Mouse (Mus musculus) layer of hippocampus, adult 9-11 months (tissue): ENCODE results near the gene Gpr158.
A peak's percentile ranks its signal among the peaks of the same experiment; 100 is the strongest.
"Not testable (repeated sequence)": the region's sequence is repeated elsewhere in the genome, so short reads cannot be mapped to it uniquely, and the experiment has no call there.

ENCODE experiments used
- DNase-seq: peaks from one replicate; pipeline ENCODE4 v3.0.0; 2022

Gpr158 gene

DNA sequence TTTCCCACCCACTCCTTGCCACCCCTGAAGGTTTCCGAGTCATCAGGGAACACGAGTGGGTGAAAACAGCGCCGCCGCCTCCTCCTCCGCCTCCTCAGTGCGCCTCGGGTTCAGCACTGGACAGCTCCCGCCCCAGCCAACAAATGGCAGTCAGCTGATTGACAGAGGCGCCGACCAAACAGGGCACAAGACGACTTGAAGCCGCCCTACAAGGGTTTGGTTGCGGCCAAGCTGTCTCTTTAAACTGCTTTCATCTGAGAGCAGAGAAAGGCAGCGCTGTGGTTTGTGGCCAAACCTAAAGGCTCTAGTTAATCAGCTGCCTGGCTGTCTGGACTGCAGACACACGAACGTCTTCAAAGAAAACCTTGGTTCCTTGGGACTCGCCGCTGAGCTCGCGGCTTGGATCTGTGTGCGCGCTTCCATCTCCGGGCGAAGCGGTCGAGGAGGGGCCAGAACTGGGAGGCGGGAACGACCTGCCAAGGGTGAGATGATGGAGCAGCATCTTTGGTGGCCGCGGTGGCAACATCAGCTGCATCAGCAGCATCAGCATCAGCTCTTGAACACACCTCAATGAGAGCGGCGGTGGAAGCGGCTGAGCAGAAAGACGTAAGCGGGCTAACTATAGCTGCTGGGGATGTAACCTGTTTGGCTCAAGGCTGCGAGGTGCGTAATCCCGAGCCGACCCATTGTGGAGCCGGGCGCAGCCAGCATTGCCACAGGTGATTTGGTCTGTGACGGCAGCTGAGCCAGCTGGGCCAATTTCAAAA is at the start of gene Gpr158:
Gene Gpr158, plus strand, starts transcription at position 198 of the 767 bp plus-strand sequence.
- peak; percentile 89 for DNase-seq

- peak; percentile 4 for DNase-seq
Observed at GRCm38 (mm10) chr2:21343821-21344220, 23.5 kb upstream of the Gpr158 start.

- DNase-seq, result no peak
Observed at GRCm38 (mm10) chr2:21368351-21369170, 1.2 kb downstream of the Gpr158 start.

DNA sequence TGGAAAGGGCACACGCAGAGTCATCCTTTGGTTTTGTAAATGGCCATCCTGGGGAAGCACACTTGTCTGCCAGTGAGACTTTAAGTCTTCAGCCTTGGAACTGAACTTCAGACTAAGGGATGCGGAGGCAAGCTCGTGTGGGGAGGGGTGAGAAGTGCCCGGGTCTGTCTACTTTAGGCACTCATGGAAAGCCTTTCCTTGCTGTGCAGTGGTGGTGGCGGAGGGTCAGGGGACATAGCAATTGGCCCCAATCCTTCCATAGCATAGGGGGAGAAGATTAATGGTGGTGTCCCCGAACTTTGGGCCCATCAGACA is 1.8 kb downstream of the Gpr158 start:
- DNase-seq, result no peak

GRCm38 (mm10) chr2:21369556-21369955 is 2.2 kb downstream of the Gpr158 start:
- DNase-seq, result peak; percentile 21

GRCm38 (mm10) chr2:21379516-21379915 is 12.2 kb downstream of the Gpr158 start:
- peak; percentile 23 for DNase-seq

DNA sequence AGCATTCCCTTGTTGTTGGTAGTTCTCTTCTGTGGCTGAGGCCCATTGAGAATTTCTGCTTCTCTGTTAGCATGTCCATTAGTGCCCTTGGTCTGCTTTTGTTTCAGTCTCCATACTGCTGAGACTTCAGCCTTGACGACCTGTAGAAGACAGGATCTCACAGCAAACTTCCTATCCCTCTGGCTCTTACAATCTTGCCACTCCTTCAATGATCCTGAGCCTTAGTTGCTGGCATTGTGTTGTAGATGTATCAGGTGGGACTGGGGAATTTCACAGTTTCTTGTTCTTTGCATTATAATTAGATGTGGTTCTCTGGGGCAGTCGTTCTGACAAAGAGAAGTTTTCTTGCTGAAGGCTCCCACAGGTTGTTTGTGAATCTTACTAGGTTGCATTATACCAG is 25.4 kb downstream of the Gpr158 start:
- DNase-seq, result no peak

DNA sequence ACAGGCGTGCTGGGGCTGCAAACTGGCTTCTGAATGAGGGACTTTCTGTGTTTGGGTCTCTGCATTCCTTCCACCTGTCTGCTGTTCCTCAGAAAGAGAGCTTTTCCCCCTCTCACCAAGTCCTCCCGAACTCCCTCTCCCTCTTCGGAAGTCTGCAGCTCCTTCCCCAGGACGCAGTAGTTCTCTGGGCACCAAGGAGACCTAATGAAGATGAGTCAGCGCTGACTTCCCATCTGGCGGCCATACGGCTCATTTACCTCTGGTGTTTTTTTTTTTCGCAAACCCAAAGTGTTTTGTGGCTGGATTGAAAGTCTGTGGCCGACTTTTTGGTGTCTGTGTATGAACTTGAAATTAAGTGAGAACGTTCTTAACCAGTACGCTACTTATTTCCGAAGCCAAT is 30.0 kb downstream of the Gpr158 start:
- no peak for DNase-seq

DNA sequence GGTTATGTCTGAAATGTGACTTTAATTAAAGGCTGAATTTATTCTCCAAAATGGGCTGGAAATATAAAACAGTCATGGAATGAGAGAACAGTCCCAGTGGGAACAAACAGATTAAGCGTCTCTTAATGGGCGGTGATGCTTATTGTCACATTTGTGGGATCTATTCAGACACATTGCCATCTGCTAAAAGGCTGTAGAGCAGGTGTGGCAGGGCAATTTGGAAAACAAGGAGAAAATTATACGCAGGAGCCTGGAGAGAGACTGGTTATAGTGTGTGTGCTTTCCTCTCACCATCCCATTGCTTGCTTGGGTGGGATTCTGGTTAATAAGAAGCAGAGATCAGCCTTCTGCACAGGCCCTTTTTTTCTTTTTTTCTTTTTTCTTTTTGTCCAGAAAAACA is 32.3 kb downstream of the Gpr158 start:
- DNase-seq, result peak; percentile 58

DNA sequence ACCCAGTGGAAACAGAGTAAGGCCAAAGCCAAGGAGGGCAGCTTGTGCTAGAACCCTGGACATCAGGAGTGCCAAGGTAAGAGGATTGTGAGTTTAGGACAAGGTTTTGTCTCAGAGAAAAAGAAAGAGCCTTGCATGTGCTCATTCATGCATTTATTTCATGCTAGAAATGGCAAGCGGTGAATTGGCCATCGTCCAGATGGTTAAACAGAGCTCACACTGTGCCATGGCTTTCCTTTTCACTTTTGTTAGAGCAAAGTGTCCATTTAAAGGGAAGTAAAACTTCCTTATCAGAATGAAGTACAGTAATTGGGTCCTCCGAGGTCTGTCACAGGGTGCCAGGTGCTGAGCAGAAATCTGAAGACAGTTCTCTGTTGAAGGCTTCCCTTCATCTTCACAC is 38.3 kb downstream of the Gpr158 start:
- no peak for DNase-seq

DNA sequence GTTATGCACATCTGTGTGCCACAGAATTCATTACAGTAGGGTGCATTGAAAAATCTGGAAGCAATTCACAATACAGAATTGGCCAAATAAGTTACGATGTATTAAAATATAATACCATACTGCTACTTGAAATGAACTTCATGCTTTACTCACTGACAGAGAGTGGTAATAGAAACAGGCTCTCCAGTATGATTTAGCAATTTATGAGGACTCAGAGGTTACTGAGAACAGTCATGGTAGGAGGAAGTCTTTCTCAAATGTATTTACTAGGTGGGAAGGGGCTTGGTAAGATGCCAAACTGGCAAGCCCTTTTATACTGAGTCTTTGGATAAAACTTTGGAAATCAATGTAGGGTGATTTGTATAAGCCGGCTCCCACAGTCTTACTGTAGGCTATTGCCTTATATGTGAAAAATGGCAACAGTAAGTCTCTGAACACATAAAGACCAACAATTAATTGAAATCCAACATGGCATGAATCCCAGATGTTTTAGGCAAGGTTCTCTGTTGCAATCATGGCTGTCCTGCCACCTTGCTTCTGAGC is 40.2 kb downstream of the Gpr158 start:
- DNase-seq, result no peak

GRCm38 (mm10) chr2:21408821-21409220 is 41.5 kb downstream of the Gpr158 start:
- DNase-seq, result no peak

DNA sequence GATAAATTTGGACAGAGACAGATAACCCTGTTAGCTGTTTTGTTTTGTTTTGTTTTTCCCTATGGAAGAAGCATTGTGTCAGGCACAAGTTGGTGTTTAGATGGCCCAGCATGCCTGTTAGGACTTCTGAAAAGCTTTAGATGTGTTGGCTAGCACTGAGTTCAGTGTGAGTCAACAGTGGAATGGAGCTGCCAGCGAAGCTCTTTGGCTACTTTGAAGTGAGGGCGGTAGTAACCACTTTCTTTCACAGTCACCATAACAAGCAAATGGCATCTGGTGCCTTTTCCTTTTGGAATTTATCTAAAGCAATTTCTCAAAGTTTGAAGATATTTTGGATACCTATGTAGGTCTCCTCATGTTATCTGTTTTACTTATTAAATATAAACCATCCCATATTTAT is 62.9 kb downstream of the Gpr158 start:
- no peak for DNase-seq

DNA sequence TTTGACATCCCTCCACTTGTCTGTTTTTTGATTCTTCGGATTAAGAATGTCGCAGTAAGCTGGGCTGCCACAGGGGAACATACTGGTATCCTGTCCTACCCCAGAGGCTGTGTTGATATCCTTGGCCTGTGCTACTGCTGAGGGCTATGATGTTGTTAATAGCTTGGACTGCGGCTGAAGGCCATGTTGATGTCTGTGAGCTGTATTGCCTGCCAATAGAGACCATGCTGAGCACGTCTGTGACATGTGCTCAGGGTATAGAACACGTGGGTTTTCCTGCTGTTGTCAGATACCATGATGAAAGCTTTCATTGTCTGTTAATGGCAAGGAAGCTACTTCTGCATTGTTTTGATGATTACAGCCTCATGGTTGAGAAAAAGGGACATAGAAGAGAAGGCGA is 63.8 kb downstream of the Gpr158 start:
- DNase-seq, result no peak

DNA sequence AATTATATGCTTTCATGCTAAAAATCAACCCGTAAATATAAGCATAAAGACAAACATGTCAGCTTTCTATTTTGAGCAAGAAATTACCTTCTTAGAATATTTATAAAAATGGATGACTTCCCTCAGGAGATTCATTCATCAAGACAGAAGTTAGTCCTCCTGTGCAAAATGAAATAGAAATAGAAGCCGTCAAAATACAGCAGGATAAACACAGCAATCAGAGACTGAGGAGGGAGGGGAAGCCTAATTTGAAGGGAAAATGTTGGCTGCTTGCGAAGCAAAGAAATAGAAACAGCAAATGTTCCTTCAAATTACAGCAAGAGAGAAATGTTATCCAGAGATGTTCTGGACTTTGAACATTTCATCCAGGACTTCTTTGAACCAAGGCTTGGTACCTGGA is 72.3 kb downstream of the Gpr158 start:
- no peak for DNase-seq

GRCm38 (mm10) chr2:21460606-21461005 is 93.3 kb downstream of the Gpr158 start:
- DNase-seq, result not testable (repeated sequence)

GRCm38 (mm10) chr2:21474957-21475356 is 107.6 kb downstream of the Gpr158 start:
- no peak for DNase-seq

GRCm38 (mm10) chr2:21496881-21497280 is 129.5 kb downstream of the Gpr158 start:
- no peak for DNase-seq

DNA sequence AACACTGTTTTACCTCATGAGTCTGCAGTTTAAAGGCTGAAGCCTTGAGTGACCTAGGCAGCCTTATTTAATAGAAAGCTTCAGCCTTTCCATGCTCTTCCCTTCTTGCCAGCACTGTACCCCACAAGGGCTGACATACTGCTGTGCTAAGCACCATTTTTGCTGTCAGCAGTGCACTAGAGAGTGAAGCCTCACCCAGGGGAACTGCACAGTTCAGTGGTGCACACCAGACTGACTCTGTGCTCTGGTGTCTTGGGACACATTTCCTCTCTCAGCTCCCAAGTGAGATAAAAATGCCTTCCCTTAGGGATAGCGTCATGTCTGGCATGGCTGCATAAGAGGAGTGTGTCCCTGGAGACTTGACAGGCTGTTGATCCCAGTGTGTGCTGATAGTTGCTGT is 130.6 kb downstream of the Gpr158 start:
- no peak for DNase-seq

DNA sequence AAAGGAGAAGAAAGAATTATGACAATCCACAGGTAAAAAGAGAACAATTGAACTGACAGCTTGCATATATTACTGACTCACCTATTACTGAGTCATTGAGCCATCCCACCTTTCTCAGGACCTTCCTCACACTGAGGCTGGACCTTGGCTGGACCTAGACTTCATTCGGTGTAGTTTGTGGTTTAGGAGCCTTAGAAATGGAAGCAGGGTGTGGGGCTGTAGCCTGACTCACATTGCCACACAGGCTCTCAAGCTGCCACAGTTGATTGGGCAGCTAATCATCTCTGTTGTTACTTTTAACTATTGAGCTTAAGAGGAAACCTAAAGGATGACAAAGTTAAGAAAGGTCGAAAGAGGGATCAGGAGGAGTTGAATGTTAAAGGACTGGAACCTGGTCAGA is 132.1 kb downstream of the Gpr158 start:
- no peak for DNase-seq

DNA sequence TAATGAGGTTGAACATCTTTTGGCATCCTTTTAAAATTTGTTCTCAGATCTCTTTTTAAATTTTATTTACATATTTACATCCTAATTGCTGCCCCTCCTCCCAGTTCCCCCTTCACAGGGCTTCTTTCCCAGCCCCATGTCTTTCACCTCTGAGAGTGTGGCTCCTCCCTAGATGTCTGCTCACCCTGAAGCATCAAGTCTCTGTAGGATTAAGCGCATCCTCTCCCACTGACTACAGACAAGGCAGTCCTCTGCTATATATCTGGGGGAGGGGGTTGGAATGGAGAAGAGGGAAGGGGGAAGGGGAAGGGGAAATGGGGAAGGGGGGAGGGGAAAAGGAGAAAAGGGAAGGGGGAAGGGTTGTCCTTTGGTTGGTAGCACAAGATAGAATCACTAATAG is 140.1 kb downstream of the Gpr158 start:
- no peak for DNase-seq

DNA sequence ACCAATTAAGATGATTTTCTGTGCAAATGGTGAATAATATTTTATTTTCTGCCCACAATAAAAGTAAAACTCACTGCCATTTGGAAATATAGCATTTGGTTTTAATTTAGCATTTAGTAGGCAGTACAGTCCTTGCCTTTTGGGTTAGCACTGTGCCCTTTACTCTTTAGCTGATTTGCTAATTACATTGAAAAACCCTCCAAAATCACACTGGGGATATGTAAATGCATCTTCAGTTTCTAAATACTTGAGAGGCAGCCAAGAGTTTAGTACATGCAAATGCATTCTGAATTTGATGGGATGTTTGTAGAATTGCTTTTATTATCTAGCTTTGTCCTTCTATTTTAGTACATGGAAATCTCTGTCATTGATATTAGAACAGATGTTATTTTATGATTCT is 163.4 kb downstream of the Gpr158 start:
- no peak for DNase-seq

- DNase-seq, result no peak
Observed at GRCm38 (mm10) chr2:21619180-21619579, 251.8 kb downstream of the Gpr158 start.

GRCm38 (mm10) chr2:21632136-21632535 is 264.8 kb downstream of the Gpr158 start:
- no peak for DNase-seq
